Comparison of ENCODE assay signal across 33 mouse cellular contexts in the genomic region with DNA sequence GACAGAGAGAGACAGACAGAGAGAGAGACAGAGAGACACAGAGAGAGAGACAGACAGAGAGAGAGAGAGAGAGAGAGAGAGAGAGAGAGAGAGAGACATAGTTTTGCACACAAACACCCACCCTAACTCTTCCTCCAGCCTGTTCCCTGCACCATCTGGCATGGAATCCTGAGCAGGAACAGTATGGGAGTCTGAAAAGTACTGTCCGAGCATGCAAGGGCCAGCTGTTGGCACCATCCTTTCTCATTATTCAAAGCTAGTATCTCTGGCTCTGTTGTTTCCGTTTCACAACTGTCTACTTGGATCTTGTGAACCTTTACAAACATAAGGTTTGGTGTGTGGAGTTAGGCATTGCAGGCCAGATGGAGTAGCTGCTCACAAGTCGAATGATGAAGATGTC. TPM values are rescaled to one million over a fixed set of nuclear protein-coding genes. Genes with fewer than 3 reads are reported as not detected.
DNase-seq lines count a peak whose midpoint lies in the region; ATAC-seq and TF ChIP-seq lines count a peak whose summit lies in the region.
"Had no signal": no experiment of that assay in that cellular context is flagged by ENCODE, and none has a peak within 500 bp of the region (broad histone marks: within the 10 kb centered on the region; RNA-seq: fewer than 3 reads in every experiment).

No protein-coding gene starts in this region.

- H3K4me3 ChIP-seq in layer of hippocampus, adult 2 months, result no peak overlapping the region
- no peak overlapping the region for H3K4me3 ChIP-seq in forebrain, embryonic 16.5 days (replicated peaks; ENCODE audit: low read length)
- H3K4me3 ChIP-seq: forebrain, embryonic 13.5 days; heart, embryonic 10.5 days; heart, embryonic 15.5 days; hindbrain, embryonic 12.5 days; intestine, embryonic 15.5 days had no signal

- TF ChIP-seq CTCF in layer of hippocampus, adult 2 months (conservative IDR thresholded peaks at IDR 0.05), result no peak

- H3K9me3 ChIP-seq in forebrain, embryonic 16.5 days (ENCODE audit: control insufficient read depth, low read length), result no peaks in the 10 kb centered on the region
- H3K9me3 ChIP-seq: forebrain, embryonic 13.5 days; heart, embryonic 10.5 days; heart, embryonic 15.5 days; hindbrain, embryonic 12.5 days; intestine, embryonic 15.5 days had no signal

- WGBS in forebrain, embryonic 16.5 days, result 89% methylated on average over 3 of the region's 3 CpGs

- H3K27ac ChIP-seq in layer of hippocampus, adult 2 months, result no peak overlapping the region
- no peak overlapping the region for H3K27ac ChIP-seq in forebrain, embryonic 16.5 days (ENCODE audit: low read length)
- H3K27ac ChIP-seq: forebrain, embryonic 13.5 days; heart, embryonic 10.5 days; heart, embryonic 15.5 days; hindbrain, embryonic 12.5 days; hindbrain, postnatal 0 days; intestine, embryonic 15.5 days; kidney, postnatal 0 days; liver, embryonic 14.5 days; macrophage had no signal

- no peak overlapping the region for H3K4me2 ChIP-seq in forebrain, embryonic 16.5 days (ENCODE audit: low read length)
- H3K4me2 ChIP-seq: forebrain, embryonic 13.5 days; heart, embryonic 15.5 days; hindbrain, embryonic 12.5 days; intestine, embryonic 15.5 days had no signal

- no peak for DNase-seq in frontal cortex, postnatal 25 days (ENCODE audit: low spot score in 2 of 2)
- peak; percentile 2 to 18 for DNase-seq in layer of hippocampus, adult 2 months (ENCODE audit: low spot score in 2 of 2)
- DNase-seq in layer of hippocampus, postnatal 25 days (ENCODE audit: extremely low spot score in 1 of 2, low spot score in 1 of 2), result no peak
- DNase-seq in right cerebral cortex, adult 18-20 months, result peak; percentile 49
- DNase-seq in right cerebral cortex, postnatal 4 days, result no peak
- peak; percentile 0 for DNase-seq in mesoderm, embryonic 11.5 days (ENCODE audit: low read depth, low spot score)
- DNase-seq: adrenal gland, adult 2 months; adrenal gland, postnatal 36 days; cerebellum, adult 2 months; cerebellum, postnatal 14 days; gastrocnemius, postnatal 25 days; heart, adult 11 months; heart, postnatal 36 days; kidney, adult 8-10 months; liver; lung, adult 2 months; lung, postnatal 10 days; midbrain, embryonic 14.5 days had no signal

- no peaks in the 10 kb centered on the region for H3K36me3 ChIP-seq in forebrain, embryonic 16.5 days (ENCODE audit: control insufficient read depth, insufficient read depth)
- H3K36me3 ChIP-seq: heart, embryonic 10.5 days; heart, embryonic 15.5 days; hindbrain, embryonic 12.5 days; intestine, embryonic 15.5 days had no signal

- no peak overlapping the region for H3K9ac ChIP-seq in forebrain, embryonic 16.5 days (replicated peaks; ENCODE audit: low read depth, low read length)
- H3K9ac ChIP-seq: forebrain, embryonic 13.5 days; heart, embryonic 15.5 days; hindbrain, embryonic 12.5 days; intestine, embryonic 15.5 days; liver, embryonic 14.5 days had no signal

- no peaks in the 10 kb centered on the region for H3K27me3 ChIP-seq in forebrain, embryonic 16.5 days (replicated peaks; ENCODE audit: control insufficient read depth, insufficient read depth, low read length)
- H3K27me3 ChIP-seq: CH12.LX; forebrain, embryonic 13.5 days; heart, embryonic 15.5 days; hindbrain, embryonic 12.5 days; intestine, embryonic 15.5 days had no signal

- H3K4me1 ChIP-seq in forebrain, embryonic 16.5 days (replicated peaks; ENCODE audit: control insufficient read depth, insufficient read depth, low read length), result no peaks in the 10 kb centered on the region
- H3K4me1 ChIP-seq: forebrain, embryonic 13.5 days; heart, embryonic 10.5 days; heart, embryonic 15.5 days; hindbrain, embryonic 12.5 days; intestine, embryonic 15.5 days had no signal

- ATAC-seq in frontal cortex, adult (ENCODE audit: low TSS enrichment), result peak; percentile 95
- no peak for ATAC-seq in forebrain, embryonic 16.5 days
- ATAC-seq: activated CD4-positive, CD25-positive, alpha-beta regulatory T cell, adult 4 months; forebrain, embryonic 13.5 days; hindbrain, postnatal 0 days; intestine, embryonic 15.5 days had no signal

RNA-seq across cellular contexts. Expression of a gene that starts 40.5 kb away (rescaled TPM):
- total RNA-seq in layer of hippocampus, adult 2 months (2021), result 10 to 100 TPM; 62.7 to 66.9 TPM
- 10 to 100 TPM; 60.9 to 71.3 TPM for total RNA-seq in layer of hippocampus, postnatal 25 days (2021)
- 3.9 and 5.5 TPM in 2 replicates for polyA plus RNA-seq in forebrain, embryonic 16.5 days (2015; fragmentation: Nextera tagmentation; extraction: Ambion mirVana)
- total RNA-seq: CH12.LX; megakaryocyte-erythroid progenitor cell, adult 5-6 weeks; monocyte, adult 5-6 weeks had no signal
- polyA plus RNA-seq: activated CD4-positive, CD25-positive, alpha-beta regulatory T cell, adult 4 months; macrophage had no signal

Comparison
In these comparisons a context has a peak if more than half of its experiments do, and no peak if none do; other contexts are left out.
1. DNase-seq: peak in layer of hippocampus, adult 2 months (2 of 2), right cerebral cortex, adult 18-20 months (single experiment) and mesoderm, embryonic 11.5 days (single experiment); none in frontal cortex, postnatal 25 days (0 of 2), layer of hippocampus, postnatal 25 days (0 of 2) and right cerebral cortex, postnatal 4 days (single experiment).